Mouse (Mus musculus): Measurements from ENCODE around the gene Anp32b.
A peak's percentile ranks its signal among the peaks of the same experiment; 100 is the strongest.

The Anp32b gene

DNA sequence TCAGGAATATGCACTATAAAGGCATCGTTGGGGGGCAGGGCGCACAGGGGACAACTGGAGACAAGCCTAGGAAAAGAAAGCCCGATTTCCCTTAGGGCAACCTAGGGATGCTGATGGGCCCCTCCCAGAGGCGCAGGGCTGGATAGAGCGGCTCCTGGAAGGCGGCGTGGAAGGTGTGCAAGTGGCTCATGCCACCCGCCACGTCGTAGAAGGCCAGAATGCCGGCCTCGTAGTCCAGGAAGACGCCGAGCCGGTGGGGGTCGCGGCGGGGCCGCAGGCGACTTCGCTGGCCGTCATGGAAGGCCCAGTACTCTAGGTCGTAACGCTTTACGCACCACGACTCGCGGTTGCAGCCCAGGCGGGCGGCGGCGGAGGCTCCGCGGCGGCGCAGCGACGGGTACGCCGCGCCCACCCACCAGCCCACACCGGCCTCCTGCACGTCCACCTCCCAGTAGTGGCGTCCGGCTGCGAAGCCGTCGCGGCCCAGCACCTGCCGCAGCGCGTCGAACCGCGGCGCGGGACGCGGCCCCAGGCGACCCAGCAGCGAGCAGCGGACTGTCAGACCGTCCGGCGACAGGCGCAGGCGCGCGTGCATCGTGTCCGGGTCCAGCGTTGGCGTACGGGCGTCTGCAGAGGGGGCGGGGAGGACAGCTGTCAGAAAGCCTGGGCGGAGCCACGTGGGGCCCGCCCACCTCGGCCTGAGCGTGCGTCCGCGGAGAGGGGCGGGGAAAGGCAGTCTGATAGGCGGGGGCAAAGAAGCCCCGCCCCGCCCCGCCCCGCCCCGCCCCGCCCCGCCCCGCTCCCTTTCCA, 56.3 kb downstream of the Anp32b start:
- peak; percentile 94 to 95 for DNase-seq

DNA sequence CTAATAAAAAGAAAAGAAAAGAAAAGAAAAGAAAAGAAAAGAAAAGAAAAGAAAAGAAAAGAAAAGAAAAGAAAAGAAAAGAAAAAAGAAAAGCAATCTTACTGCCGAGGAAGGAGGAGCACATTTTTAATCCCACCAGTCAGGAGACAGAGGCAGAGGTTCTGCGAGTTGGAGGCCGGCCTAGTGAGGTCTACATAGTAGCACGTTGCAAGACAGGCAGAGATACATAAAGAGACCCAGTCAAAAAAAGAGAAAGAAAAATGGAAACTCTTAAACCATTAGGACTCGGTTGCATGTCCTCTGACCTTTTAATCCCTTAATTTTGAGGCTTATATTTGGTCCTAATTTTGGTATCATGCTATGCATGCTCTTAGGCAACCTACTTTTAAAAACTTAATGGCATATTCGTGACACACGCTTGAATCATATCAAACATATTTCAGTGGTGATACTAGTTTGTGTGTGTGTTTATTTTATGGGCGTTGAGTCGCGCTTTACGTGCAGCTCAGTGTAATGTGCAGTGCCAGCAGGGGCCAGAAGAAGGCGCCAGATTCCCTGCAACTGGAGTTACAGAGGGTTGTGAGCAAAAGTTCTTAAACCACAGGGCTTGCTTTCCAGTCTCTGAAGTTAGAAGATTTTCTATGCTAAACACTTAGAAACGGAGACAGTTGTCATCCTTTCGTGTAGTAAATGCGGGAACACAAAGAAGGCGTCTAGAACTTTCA, 57.2 kb downstream of the Anp32b start:
- peak; percentile 69 to 87 for DNase-seq

DNA sequence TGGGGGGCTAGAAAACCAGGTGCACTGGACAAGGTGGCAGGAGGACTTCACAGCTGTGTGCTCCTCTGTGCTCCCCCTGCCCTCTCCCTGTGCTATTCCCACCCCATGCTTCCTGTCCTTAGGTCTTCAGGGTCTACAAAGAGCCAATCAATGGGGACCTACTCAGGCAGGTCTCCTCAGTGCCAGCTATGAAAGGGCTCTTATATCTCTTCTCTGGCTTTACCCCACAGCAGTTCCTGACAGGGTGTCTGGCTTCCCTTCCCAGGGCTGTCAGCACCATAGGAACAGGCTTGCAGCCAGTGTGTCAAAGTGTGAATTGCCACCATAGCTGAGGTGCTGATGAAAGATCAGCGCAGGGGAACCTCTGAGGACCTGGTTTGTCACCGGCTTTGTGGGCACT, 69.8 kb downstream of the Anp32b start:
- no peak for DNase-seq

DNA sequence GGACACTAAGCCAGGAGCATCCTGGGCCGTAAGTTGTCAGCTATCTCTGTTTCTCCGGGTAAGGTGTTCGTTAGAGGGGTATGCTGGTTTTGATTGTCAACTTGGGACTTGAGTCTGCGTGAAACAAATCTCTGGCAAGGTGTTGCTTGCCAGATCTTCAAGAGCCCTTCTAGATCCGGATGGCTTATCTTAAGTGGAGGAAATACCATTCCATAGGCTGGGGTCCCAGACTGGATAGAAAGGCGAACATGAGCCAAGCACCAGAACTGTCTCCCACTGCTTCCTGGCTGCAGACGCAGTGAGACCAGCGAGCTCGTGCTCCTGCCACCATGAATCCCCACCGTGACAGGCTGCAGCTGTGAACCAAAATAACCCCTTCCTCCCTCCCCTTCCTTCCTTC, 70.8 kb downstream of the Anp32b start:
- DNase-seq, result no peak
